Mouse (Mus musculus) cortical plate, adult 2 months (tissue): ENCODE measurements around the gene Fbf1.

Experiments
- CTCF ChIP-seq: fragments of 200-500 bp; IDR thresholded peaks from 2 replicates; pipeline ENCODE4 v1.5.1; 2011; ENCODE audit warnings: mild to moderate bottlenecking, control low read depth, low read length; ENCODE audit not compliant: insufficient read depth; ENCODE audit errors: extremely low read depth
- POLR2A ChIP-seq: fragments of 200-500 bp; IDR thresholded peaks from 2 replicates; pipeline ENCODE4 v1.6.1; 2011; ENCODE audit warnings: mild to moderate bottlenecking, low read length, control low read depth; ENCODE audit not compliant: insufficient read depth; ENCODE audit errors: extremely low read depth

- TF ChIP-seq POLR2A (no peak), CTCF (no peak)
Observed at GRCm38 (mm10) chr11:116104006-116104646, 63.8 kb downstream of the Fbf1 start.
